Mouse (Mus musculus): ENCODE measurements around the gene Osbpl10. TPM values are rescaled to one million over a fixed set of nuclear protein-coding genes. Genes with fewer than 3 reads are reported as not detected.

Osbpl10 gene
- total RNA-seq, 2 experiments from 2014 or later, result 20.9 to 22.5 TPM

DNA sequence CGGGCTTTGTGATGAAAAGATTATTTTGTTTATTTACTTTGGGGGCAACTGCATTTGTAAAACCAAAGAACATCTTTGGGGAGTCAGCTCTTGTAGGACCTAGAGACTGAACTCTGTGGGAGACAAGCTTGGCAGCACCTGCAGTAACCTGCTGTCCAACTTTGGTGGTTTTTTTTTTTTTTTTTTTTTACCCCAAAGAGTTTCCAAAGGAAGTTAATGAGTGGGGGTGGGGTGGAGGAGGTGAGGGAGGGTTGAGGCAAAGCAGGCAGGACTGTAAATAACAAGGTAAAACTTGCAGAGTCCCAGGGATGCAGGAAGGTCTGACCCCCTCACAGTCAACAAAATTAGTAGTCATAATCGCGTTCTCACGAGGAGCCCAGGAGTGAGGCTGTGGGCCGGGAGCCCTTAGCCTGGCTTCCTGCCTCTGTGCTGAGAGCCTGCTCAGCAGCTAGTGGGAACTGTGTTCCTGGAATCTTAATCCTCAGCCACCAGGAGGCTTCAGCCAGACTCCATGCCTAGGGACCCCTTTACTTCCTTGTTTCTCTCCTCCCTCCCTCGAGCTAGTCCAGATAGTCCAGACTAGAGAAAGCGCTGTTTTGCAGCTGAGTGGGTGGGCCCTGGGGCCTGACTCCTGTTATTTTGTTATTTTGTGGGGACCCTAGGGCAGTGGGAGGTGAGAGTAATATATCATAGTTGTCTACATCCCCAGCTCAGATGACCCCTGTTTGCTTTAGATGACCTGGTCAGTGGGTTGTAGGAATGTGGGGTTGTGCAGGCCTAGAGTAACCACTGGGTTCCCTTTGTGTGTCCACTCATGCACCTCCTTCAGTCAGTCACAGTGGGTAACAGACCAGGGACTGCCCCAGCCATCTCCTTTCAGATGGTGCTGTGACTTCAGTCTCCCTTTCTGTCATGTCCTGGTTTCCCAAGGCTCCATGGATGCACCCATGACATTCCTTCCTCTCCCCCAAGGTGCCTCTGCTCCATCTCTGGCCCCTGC is 236.5 kb downstream of the Osbpl10 start:
- no peak for DNase-seq (ENCODE audit: low spot score in 2 of 2)

DNA sequence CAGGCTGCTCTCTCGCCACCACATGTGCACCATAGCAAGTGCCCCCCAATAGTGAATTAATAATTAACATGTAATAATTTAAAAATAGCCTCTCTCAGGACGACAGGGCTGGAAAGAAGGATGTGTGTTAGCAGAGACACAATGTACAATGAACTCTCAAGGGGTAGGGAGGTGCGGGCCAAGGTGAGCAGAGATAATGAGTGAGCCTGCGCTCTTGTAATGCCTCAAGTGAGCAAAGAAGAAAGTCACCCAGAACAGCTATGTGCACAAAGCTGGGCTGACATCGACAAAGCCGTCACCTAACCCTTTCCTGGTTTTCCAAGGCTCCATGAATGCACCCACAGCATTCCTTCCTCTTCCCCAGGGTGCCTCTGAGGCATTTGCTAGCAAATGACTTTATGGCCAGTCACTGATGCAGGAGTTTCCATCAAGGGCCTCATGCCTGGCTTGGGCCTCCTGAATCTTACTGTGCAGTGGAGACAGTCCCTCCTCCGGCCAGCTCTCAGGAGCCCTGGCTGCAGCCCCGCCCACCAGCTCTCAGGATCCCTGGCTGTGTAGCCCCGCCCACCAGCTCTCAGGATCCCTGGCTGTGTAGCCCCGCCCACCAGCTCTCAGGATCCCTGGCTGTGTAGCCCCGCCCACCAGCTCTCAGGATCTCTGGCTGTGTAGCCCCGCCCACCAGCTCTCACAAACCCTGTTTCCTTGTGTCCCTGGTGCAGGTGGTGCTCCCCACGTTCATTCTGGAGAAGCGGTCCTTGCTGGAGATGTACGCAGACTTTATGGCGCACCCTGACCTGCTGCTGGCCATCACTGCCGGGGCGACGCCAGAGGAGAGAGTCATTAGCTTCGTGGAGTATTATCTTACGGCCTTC is 237.7 kb downstream of the Osbpl10 start:
- DNase-seq (ENCODE audit: low spot score in 2 of 2), result no peak

- DNase-seq (ENCODE audit: low spot score in 2 of 2), result no peak
Observed at GRCm38 (mm10) chr9:115217984-115218383, 239.6 kb downstream of the Osbpl10 start.

DNA sequence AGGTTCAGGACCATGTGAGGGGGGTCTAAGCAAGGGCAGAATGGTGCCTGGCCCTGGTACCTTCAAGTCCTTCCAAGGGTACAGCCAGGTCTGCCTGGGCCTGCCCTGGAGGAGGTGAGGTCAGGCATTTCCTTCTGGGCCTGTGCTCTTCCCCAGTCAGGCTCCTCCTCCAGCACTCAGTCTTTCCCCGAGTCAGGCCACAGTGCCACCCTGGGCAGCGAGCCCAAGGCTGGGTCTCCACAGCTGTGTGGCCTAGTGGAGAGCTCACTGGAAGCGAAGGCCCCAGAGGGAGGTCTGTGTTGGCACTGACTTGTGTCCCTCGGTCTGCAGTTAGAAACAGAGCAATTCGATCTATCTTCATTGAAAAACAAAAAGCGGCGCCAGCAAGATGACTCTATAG is 242.1 kb downstream of the Osbpl10 start:
- DNase-seq (ENCODE audit: low spot score in 2 of 2), result no peak

GRCm38 (mm10) chr9:115221265-115221664 is 242.9 kb downstream of the Osbpl10 start:
- no peak for DNase-seq (ENCODE audit: low spot score in 2 of 2)

DNA sequence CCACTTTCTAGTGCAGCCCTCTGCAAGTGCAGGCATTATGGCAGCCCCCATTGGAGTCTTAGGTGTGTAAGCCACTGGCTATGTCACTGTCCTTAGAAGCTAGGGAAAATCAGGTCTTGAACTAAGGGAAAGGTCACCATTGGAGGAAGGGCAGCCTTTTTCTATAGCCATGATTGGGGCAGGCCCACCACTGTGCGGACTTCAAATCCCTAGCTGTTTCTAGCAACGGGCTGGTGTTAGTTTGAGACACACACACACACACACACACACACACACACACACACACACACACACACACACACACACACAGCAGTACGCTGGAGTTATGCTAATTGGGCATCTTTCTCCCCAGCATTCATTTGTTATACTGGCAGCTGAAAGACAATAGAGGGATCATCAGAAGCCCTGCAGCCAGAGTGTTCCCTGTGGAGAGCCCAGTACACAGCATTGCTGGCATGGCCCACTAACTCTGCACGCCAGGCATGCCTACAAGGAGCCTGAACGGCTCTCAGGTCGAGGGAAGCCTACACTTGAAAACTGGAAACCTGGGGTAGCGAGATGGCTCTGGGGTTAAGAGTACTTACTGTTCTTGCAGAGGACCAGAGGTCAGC is 246.5 kb downstream of the Osbpl10 start:
- no peak for DNase-seq (ENCODE audit: low spot score in 2 of 2)

DNA sequence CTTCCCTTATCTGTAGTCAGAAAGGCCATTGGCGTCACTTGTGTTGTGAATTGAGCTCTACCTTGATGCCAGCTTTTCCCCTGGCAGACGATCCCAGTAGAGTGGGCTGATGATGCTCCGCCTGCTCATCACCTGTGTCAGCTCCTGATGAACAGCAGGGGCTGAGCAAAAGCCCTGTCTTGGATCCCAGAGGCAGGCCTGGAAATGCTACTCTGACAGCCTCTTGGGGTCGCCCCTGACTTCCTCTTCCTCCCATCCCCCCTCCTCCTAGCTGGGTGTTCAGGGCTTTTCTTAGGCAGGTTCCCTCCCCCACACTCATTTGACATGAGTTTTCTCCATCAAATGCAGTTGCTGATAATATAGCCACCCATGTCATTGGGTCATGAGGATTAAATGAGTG is 250.8 kb downstream of the Osbpl10 start:
- no peak for DNase-seq (ENCODE audit: low spot score in 2 of 2)

- no peak for DNase-seq (ENCODE audit: low spot score in 2 of 2)
Observed at GRCm38 (mm10) chr9:115229676-115230075, 251.3 kb downstream of the Osbpl10 start.

DNA sequence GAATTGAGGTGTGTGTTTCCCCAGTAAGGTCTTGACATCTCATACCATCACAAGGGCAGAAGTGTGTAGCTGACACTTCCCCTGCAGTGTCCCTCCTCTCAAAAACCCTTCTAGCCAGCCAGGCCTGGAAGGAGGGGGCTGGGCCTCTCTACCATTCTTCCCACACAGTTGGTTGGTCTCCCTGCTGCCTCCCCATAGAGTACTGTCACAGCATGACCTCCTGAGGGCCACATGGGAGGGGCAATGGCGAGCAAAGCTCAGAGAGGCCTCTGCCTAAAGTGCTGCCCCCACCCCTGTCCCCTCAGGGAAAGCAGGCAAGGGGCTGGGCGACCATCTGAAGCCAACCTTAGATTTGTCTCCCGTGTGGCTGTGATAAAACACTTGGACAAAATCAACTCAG is 251.8 kb downstream of the Osbpl10 start:
- DNase-seq (ENCODE audit: low spot score in 2 of 2), result no peak

DNA sequence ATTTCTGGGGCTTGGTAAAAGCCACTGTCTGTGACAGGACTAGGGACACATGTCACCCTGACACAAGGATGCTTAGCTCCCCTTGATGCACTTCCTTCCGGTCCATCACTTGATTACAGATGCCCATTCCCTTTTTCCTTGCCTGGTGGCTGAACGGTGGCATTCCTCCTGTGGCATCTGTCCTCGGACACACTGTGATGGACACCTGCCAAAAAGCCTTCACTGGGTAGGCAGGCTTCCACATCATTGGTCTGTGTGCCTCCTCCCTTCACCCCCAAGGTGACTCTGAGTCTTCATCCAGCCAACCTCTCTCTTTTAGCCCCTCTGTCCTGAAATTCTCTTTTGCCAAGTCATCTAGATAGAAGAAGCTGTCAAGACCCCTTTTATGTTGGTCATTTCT is 253.1 kb downstream of the Osbpl10 start:
- no peak for DNase-seq (ENCODE audit: low spot score in 2 of 2)

DNA sequence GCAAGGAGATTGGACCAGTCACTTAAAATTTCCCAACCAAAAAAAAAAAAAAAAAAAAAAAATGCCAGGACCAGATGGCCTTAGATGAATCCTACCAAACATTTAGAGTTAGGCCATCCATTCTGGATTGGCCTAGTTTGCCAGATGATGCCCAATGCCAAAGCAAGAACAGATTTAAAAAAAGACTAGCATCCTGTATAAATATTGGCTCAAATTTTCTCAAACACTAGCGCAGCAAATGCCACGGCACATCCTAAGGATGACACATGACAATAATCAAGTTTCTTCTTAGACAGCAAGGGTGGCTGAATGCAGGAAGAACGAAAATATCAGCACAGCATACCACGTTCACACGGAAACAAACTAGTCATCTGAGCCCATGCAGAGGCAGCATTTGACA is 255.4 kb downstream of the Osbpl10 start:
- DNase-seq (ENCODE audit: low spot score in 2 of 2), result peak in 1 of 2 experiments; percentile 36

DNA sequence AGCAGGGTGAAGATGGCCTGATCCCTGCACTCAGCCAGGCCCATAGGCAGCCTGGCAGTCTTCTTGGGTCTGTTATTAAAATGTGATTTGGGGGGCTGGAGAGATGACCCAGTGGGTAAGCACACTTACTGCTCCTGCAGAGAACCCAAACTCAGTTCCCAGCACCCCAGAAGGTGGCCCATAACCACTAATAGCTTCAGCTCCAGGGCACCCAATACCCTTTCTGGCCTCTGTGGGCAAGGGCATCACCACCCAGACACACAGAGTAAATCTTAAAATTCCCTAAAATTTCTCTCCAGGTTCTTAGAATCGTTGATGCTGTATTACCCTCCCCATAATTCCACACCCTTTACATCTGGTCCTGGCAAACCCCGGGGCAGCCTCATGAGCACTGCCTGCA is 256.2 kb downstream of the Osbpl10 start:
- no peak for DNase-seq (ENCODE audit: low spot score in 2 of 2)

- DNase-seq (ENCODE audit: low spot score in 2 of 2), result peak in 1 of 2 experiments; percentile 33
Observed at GRCm38 (mm10) chr9:115236352-115236841, 258.0 kb downstream of the Osbpl10 start.

- no peak for DNase-seq (ENCODE audit: low spot score in 2 of 2)
Observed at GRCm38 (mm10) chr9:115237943-115238342, 259.6 kb downstream of the Osbpl10 start.

DNA sequence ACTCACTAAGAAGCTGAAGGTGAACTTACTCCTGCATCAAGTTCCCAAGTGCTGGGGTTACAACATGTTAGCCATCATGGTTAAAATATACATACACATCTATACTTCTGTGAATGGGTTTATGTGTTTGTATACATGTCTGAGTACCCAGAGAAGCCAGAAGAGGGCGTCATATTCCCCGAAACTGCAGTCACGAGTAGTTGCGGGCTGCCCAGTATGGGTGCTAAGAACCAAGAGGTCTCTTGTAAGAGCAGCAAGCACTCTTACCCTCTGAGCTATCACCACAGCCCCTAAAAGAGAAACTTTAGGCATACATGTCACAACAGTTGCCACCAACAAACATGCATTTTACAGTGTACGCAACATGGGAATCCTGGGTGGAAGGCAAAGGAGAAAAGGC is 261.5 kb downstream of the Osbpl10 start:
- DNase-seq (ENCODE audit: low spot score in 2 of 2), result no peak

DNA sequence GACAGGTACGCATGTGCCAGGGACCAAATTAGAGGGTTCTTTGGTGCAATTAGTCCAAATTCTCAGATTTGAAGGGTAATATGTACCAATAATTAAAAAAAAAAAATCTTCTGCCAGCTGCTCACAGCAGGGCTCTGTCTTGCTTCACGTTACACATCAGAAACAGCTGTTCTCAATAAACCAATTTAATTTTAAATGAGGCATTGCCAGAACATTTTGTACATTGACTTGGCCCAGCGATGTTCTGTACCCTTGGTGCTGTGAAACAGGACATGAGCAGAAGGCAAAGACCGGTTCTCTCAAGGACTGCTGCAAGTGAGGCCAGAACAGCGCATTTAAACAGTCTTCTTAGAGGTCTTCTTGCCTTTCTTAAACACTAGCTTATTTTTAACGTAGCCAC is 265.3 kb downstream of the Osbpl10 start:
- no peak for DNase-seq (ENCODE audit: low spot score in 2 of 2)

- DNase-seq (ENCODE audit: low spot score in 2 of 2), result no peak
Observed at GRCm38 (mm10) chr9:115245092-115245491, 266.7 kb downstream of the Osbpl10 start.

DNA sequence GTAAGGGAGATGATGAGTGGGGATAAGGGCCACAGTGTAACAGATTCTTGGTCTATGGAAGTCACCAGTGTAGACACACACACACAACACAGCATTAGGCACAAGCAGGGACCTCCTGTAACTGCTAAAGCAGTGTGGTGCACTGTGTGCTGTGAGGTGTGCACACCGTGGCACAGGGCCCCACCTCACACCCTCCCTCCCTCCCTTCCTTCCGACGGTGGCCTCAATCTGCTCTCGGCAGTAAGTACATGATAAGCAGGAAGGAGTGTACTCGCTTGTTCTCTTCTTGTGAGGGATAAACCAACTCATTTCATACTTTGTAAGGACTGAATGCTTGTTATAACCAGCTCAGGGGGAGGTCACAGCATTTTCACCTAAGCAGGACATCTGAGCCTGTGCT is 270.8 kb downstream of the Osbpl10 start:
- no peak for DNase-seq (ENCODE audit: low spot score in 2 of 2)

DNA sequence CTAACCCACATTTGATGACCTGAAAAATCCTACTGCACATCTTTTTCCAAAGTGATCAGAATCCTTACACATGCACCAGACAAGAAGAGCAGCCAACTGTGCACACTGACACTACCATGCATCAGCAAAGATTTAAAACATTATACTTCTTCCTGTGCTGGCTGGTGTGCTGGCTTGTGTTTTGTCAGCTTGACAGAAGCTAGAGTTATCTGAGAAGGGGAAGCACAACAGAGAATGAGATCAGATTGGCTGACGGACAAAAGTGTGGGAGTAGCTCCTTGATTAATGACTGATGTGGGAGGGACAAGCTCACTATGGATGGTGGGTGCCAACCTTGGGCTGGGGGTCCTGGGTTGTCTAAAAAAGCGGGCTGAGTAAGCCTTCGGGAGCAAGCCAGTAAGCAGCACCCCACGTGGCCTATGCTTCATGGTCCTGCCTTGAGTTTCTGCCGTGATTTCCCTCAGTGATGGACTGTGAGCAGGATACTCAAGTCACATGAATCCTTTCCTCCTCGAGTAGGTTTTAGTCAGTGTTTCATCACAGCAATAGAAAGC is 279.4 kb downstream of the Osbpl10 start:
- peak in 1 of 2 experiments; percentile 39 for DNase-seq (ENCODE audit: low spot score in 2 of 2)

GRCm38 (mm10) chr9:115259866-115260265 is 281.5 kb downstream of the Osbpl10 start:
- DNase-seq (ENCODE audit: low spot score in 2 of 2), result no peak

DNA sequence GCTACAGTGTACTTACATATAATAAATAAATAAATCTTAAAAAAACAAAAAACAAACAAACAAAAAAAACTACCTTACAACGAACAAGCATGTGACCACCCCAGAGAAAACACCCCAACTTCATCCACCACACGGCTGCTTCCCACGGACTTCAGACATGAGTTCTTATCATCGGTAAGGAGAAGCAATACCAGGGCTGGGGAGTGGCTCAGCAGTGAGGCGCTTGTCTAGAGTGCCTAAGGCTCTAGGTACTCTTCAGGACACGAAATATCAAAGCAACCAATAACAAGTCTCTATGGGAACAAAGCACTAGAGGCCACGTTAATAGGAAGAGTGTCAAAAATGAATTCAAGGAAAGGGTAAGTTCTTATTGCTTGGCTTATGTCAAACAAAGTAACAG is 282.1 kb downstream of the Osbpl10 start:
- DNase-seq (ENCODE audit: low spot score in 2 of 2), result no peak
